Mouse (Mus musculus) neural tube, embryonic 15.5 days (tissue): ENCODE measurements at regions not wholly inside any gene's neighbourhood (a gene's known extent, or its start where the extent isn't known, plus 50 kb on each side); places are given as distances from the start of the nearest gene placed in this dataset.
"Not testable (repeated sequence)": the region's sequence is repeated elsewhere in the genome, so short reads cannot be mapped to it uniquely, and the experiment has no call there.

Source experiments
- ATAC-seq: fragments of 200-750 bp; cut with Nextera tagmentation; 2 replicates; pipeline ENCODE4 v1.8.0; 2017; ENCODE audit warnings: mild to moderate bottlenecking, moderate TSS enrichment, moderate library complexity; ENCODE audit not compliant: low FRiP score
- H3K27ac ChIP-seq: fragments of 300-500 bp; sonication (generic); replicated peaks from 2 replicates; pipeline ENCODE4 v1.5.1; 2015; ENCODE audit warnings: mild to moderate bottlenecking, inconsistent platforms
- H3K27me3 ChIP-seq: fragments of 300-500 bp; sonication (generic); replicated peaks from 2 replicates; pipeline ENCODE4 v1.6.1; 2015; ENCODE audit warnings: inconsistent platforms
- H3K36me3 ChIP-seq: fragments of 300-500 bp; sonication (generic); 2 replicates; pipeline ENCODE4 v1.6.1; 2015; ENCODE audit warnings: inconsistent platforms
- H3K4me1 ChIP-seq: fragments of 300-500 bp; sonication (generic); 2 replicates; pipeline ENCODE4 v1.6.1; 2015; ENCODE audit warnings: inconsistent platforms
- H3K4me2 ChIP-seq: fragments of 300-500 bp; sonication (generic); 2 replicates; pipeline ENCODE4 v1.6.1; 2015; ENCODE audit warnings: inconsistent platforms, mild to moderate bottlenecking, moderate library complexity
- H3K4me3 ChIP-seq: fragments of 300-500 bp; sonication (generic); replicated peaks from 2 replicates; pipeline ENCODE4 v1.5.1; 2015; ENCODE audit warnings: mild to moderate bottlenecking, inconsistent platforms
- H3K9ac ChIP-seq: fragments of 300-500 bp; sonication (generic); replicated peaks from 2 replicates; pipeline ENCODE4 v1.6.1; 2015; ENCODE audit warnings: mild to moderate bottlenecking, inconsistent platforms
- H3K9me3 ChIP-seq: fragments of 300-500 bp; sonication (generic); replicated peaks from 2 replicates; pipeline ENCODE4 v1.6.1; 2016; ENCODE audit warnings: inconsistent platforms
- WGBS: fragments of 180-500 bp; shearing (Covaris S2); methylation state at CpG from one replicate; pipeline ENCODE4 v1.1.7; 2015; ENCODE audit warnings: mixed read lengths; 5-methylcytosine and 5-hydroxymethylcytosine counted together

- H3K36me3 ChIP-seq = no peaks in the 10 kb centered on the region
- 76% methylated on average over 4 of the region's 4 CpGs for WGBS
Observed at GRCm38 (mm10) chr13:58663316-58663715, 52.6 kb upstream of the Slc28a3 start.

GRCm38 (mm10) chr13:58668664-58669063, 58.0 kb upstream of the Slc28a3 start:
- Histone ChIP-seq H3K9me3 (no peaks in the 10 kb centered on the region), H3K27ac (no peak overlapping the region), H3K4me2 (peak overlapping the region; percentile 30), H3K27me3 (no peaks in the 10 kb centered on the region), H3K4me1 (no peaks in the 10 kb centered on the region), H3K36me3 (no peaks in the 10 kb centered on the region), H3K9ac (no peak overlapping the region), H3K4me3 (no peak overlapping the region)
- WGBS = 63% methylated on average over 21 of the region's 21 CpGs
- no peak for ATAC-seq

More at GRCm38 (mm10) chr13:58663316-58663715, 52.6 kb upstream of the Slc28a3 start:
- Histone ChIP-seq H3K4me1 (no peaks in the 10 kb centered on the region), H3K9me3 (no peaks in the 10 kb centered on the region), H3K27me3 (no peaks in the 10 kb centered on the region), H3K27ac (no peak overlapping the region), H3K4me2 (no peak overlapping the region), H3K4me3 (no peak overlapping the region), H3K9ac (no peak overlapping the region)
- no peak for ATAC-seq

GRCm38 (mm10) chr13:58670206-58670605, 59.5 kb upstream of the Slc28a3 start:
- H3K9me3 ChIP-seq = no peaks in the 10 kb centered on the region
- H3K4me3 ChIP-seq = no peak overlapping the region
- H3K36me3 ChIP-seq = no peaks in the 10 kb centered on the region
- no peak overlapping the region for H3K9ac ChIP-seq
- H3K4me1 ChIP-seq = no peaks in the 10 kb centered on the region
- no peak for ATAC-seq
- H3K27me3 ChIP-seq = no peaks in the 10 kb centered on the region
- no peak overlapping the region for H3K27ac ChIP-seq
- no peak overlapping the region for H3K4me2 ChIP-seq
- 72% methylated on average over 9 of the region's 9 CpGs for WGBS

- not testable (repeated sequence) for H3K9ac ChIP-seq, ATAC-seq, H3K27ac ChIP-seq, H3K4me1 ChIP-seq, H3K4me2 ChIP-seq, H3K4me3 ChIP-seq, H3K27me3 ChIP-seq, H3K36me3 ChIP-seq, H3K9me3 ChIP-seq
- WGBS = 82% methylated on average over 1 of the region's 1 CpGs
Observed at GRCm38 (mm10) chr13:58675611-58676010, 64.9 kb upstream of the Slc28a3 start.

- H3K4me2 ChIP-seq = no peak overlapping the region
- no peaks in the 10 kb centered on the region for H3K36me3 ChIP-seq
- no peak overlapping the region for H3K9ac ChIP-seq
- no peaks in the 10 kb centered on the region for H3K27me3 ChIP-seq
- no peaks in the 10 kb centered on the region for H3K9me3 ChIP-seq
- 40% methylated on average over 7 of the region's 7 CpGs for WGBS
- ATAC-seq = peak; percentile 57; the same call in 1 of the 2 replicates
- H3K4me1 ChIP-seq = no peaks in the 10 kb centered on the region
- H3K27ac ChIP-seq = no peak overlapping the region
- H3K4me3 ChIP-seq = no peak overlapping the region
Observed at GRCm38 (mm10) chr13:58677521-58677920, 66.8 kb upstream of the Slc28a3 start.

- H3K4me2 ChIP-seq = no peak overlapping the region
- 84% methylated on average over 6 of the region's 6 CpGs for WGBS
- no peaks in the 10 kb centered on the region for H3K4me1 ChIP-seq
- H3K27ac ChIP-seq = no peak overlapping the region
- no peak overlapping the region for H3K4me3 ChIP-seq
- ATAC-seq = no peak
- H3K9ac ChIP-seq = no peak overlapping the region
- H3K36me3 ChIP-seq = no peaks in the 10 kb centered on the region
- H3K27me3 ChIP-seq = no peaks in the 10 kb centered on the region
- H3K9me3 ChIP-seq = no peaks in the 10 kb centered on the region
Observed at GRCm38 (mm10) chr13:58679663-58680062, 69.0 kb upstream of the Slc28a3 start.

- Histone ChIP-seq H3K27me3 (no peaks in the 10 kb centered on the region), H3K4me3 (no peak overlapping the region), H3K9ac (no peak overlapping the region), H3K4me2 (no peak overlapping the region), H3K4me1 (peaks cover 9% of the 10 kb centered on the region), H3K27ac (no peak overlapping the region), H3K9me3 (no peaks in the 10 kb centered on the region), H3K36me3 (no peaks in the 10 kb centered on the region)
- no peak for ATAC-seq
- 83% methylated on average over 5 of the region's 5 CpGs for WGBS
Observed at GRCm38 (mm10) chr13:58686822-58687221, 76.1 kb upstream of the Slc28a3 start.

- no peak for ATAC-seq
- H3K36me3 ChIP-seq = no peaks in the 10 kb centered on the region
- WGBS = 71% methylated on average over 2 of the region's 2 CpGs
- H3K27me3 ChIP-seq = no peaks in the 10 kb centered on the region
- no peak overlapping the region for H3K9ac ChIP-seq
- H3K4me2 ChIP-seq = no peak overlapping the region
- H3K4me3 ChIP-seq = no peak overlapping the region
- H3K9me3 ChIP-seq = no peaks in the 10 kb centered on the region
- H3K4me1 ChIP-seq = peaks cover 17% of the 10 kb centered on the region
- H3K27ac ChIP-seq = no peak overlapping the region
Observed at GRCm38 (mm10) chr13:58687609-58688008, 76.9 kb upstream of the Slc28a3 start.

GRCm38 (mm10) chr13:58688249-58688648, 77.6 kb upstream of the Slc28a3 start:
- no peak for ATAC-seq
- 77% methylated on average over 2 of the region's 2 CpGs for WGBS

GRCm38 (mm10) chr13:58694703-58695102, 84.0 kb upstream of the Slc28a3 start:
- Histone ChIP-seq H3K27ac (no peak overlapping the region), H3K4me3 (no peak overlapping the region), H3K9me3 (no peaks in the 10 kb centered on the region), H3K4me2 (no peak overlapping the region), H3K36me3 (no peaks in the 10 kb centered on the region), H3K9ac (no peak overlapping the region), H3K27me3 (no peaks in the 10 kb centered on the region), H3K4me1 (peaks cover 19% of the 10 kb centered on the region)
- WGBS = 31% methylated on average over 6 of the region's 6 CpGs
- ATAC-seq = no peak

More at GRCm38 (mm10) chr13:58688249-58688648, 77.6 kb upstream of the Slc28a3 start:
- Histone ChIP-seq H3K4me2 (no peak overlapping the region), H3K27ac (no peak overlapping the region), H3K36me3 (no peaks in the 10 kb centered on the region), H3K9me3 (no peaks in the 10 kb centered on the region), H3K4me3 (no peak overlapping the region), H3K4me1 (peaks cover 19% of the 10 kb centered on the region), H3K27me3 (no peaks in the 10 kb centered on the region), H3K9ac (no peak overlapping the region)

GRCm38 (mm10) chr13:58695964-58696363, 85.3 kb upstream of the Slc28a3 start:
- no peak overlapping the region for H3K9ac ChIP-seq
- H3K27me3 ChIP-seq = no peaks in the 10 kb centered on the region
- no peaks in the 10 kb centered on the region for H3K9me3 ChIP-seq
- over 99% methylated on average over 4 of the region's 4 CpGs for WGBS
- no peak for ATAC-seq
- H3K36me3 ChIP-seq = no peaks in the 10 kb centered on the region
- no peak overlapping the region for H3K4me2 ChIP-seq
- H3K27ac ChIP-seq = no peak overlapping the region
- H3K4me3 ChIP-seq = no peak overlapping the region
- peaks cover 19% of the 10 kb centered on the region for H3K4me1 ChIP-seq

- H3K27ac ChIP-seq = no peak overlapping the region
- no peaks in the 10 kb centered on the region for H3K36me3 ChIP-seq
- no peak overlapping the region for H3K4me2 ChIP-seq
- no peaks in the 10 kb centered on the region for H3K27me3 ChIP-seq
- 59% methylated on average over 8 of the region's 8 CpGs for WGBS
- ATAC-seq = no peak
- H3K4me3 ChIP-seq = no peak overlapping the region
- H3K4me1 ChIP-seq = no peaks in the 10 kb centered on the region
- H3K9me3 ChIP-seq = no peaks in the 10 kb centered on the region
- H3K9ac ChIP-seq = no peak overlapping the region
Observed at GRCm38 (mm10) chr13:58700021-58700420, 89.3 kb upstream of the Slc28a3 start.

GRCm38 (mm10) chr13:58704141-58704540, 93.5 kb upstream of the Slc28a3 start:
- Histone ChIP-seq H3K4me3 (no peak overlapping the region), H3K9ac (no peak overlapping the region), H3K27me3 (no peaks in the 10 kb centered on the region), H3K36me3 (no peaks in the 10 kb centered on the region), H3K9me3 (no peaks in the 10 kb centered on the region), H3K4me1 (no peaks in the 10 kb centered on the region), H3K4me2 (no peak overlapping the region), H3K27ac (no peak overlapping the region)
- WGBS = 29% methylated on average over 4 of the region's 4 CpGs
- ATAC-seq = no peak
